Mouse (Mus musculus) lung, embryonic 16.5 days (tissue): ENCODE results near the gene Gm20449. TPM values are rescaled to one million over a fixed set of nuclear protein-coding genes. Genes with fewer than 3 reads are reported as not detected.
"Not testable (repeated sequence)": the region's sequence is repeated elsewhere in the genome, so short reads cannot be mapped to it uniquely, and the experiment has no call there.

ENCODE experiments used
- ATAC-seq: fragments of 200-750 bp; cut with Nextera tagmentation; 2 replicates; pipeline ENCODE4 v1.8.0; 2017; ENCODE audit warnings: low read depth, mild to moderate bottlenecking, moderate library complexity
- H3K27ac ChIP-seq: fragments of 300-500 bp; sonication (generic); 2 replicates; pipeline ENCODE4 v1.5.1; 2014; ENCODE audit warnings: mild to moderate bottlenecking, control low read depth, low read length
- H3K27me3 ChIP-seq: fragments of 300-500 bp; sonication (generic); 2 replicates; pipeline ENCODE4 v1.6.1; 2014; ENCODE audit warnings: low read depth, low read length, mixed read lengths; ENCODE audit not compliant: control insufficient read depth, insufficient read depth
- H3K36me3 ChIP-seq: fragments of 300-500 bp; sonication (generic); 2 replicates; pipeline ENCODE4 v1.6.1; 2014; ENCODE audit warnings: low read length; ENCODE audit not compliant: control insufficient read depth, insufficient read depth
- H3K4me1 ChIP-seq: fragments of 300-500 bp; sonication (generic); replicated peaks from 2 replicates; pipeline ENCODE4 v1.6.1; 2014; ENCODE audit warnings: low read length, mixed read lengths; ENCODE audit not compliant: control insufficient read depth, insufficient read depth
- H3K4me2 ChIP-seq: fragments of 300-500 bp; sonication (generic); 2 replicates; pipeline ENCODE4 v1.6.1; 2014; ENCODE audit warnings: low read depth, low read length, control low read depth
- H3K4me3 ChIP-seq: fragments of 300-500 bp; sonication (generic); 2 replicates; pipeline ENCODE4 v1.5.1; 2014; ENCODE audit warnings: mild to moderate bottlenecking, low read length, control low read depth
- H3K9ac ChIP-seq: fragments of 300-500 bp; sonication (generic); 2 replicates; pipeline ENCODE4 v1.6.1; 2014; ENCODE audit warnings: low read length, control low read depth
- H3K9me3 ChIP-seq: fragments of 300-500 bp; sonication (generic); 2 replicates; pipeline ENCODE4 v1.6.1; 2016; ENCODE audit warnings: low read length; ENCODE audit not compliant: control insufficient read depth
- whole genome bisulfite sequencing: fragments of 180-500 bp; shearing (Covaris S2); extraction: QIAGEN DNeasy Blood & Tissue Kit; methylation state at CpG from one replicate; pipeline ENCODE4 v1.1.7; 2014; 5-methylcytosine and 5-hydroxymethylcytosine counted together
- polyA plus RNA-seq: library from polyadenylated mRNA; unstranded; fragments of >200 nt; fragmentation: Nextera tagmentation; extraction: Ambion mirVana; gene quantifications from 2 replicates; pipeline ENCODE4 v1.2.1, GENCODE M21; 2015

Gene Gm20449
- 0.08 TPM in 2 replicates for polyA plus RNA-seq

DNA sequence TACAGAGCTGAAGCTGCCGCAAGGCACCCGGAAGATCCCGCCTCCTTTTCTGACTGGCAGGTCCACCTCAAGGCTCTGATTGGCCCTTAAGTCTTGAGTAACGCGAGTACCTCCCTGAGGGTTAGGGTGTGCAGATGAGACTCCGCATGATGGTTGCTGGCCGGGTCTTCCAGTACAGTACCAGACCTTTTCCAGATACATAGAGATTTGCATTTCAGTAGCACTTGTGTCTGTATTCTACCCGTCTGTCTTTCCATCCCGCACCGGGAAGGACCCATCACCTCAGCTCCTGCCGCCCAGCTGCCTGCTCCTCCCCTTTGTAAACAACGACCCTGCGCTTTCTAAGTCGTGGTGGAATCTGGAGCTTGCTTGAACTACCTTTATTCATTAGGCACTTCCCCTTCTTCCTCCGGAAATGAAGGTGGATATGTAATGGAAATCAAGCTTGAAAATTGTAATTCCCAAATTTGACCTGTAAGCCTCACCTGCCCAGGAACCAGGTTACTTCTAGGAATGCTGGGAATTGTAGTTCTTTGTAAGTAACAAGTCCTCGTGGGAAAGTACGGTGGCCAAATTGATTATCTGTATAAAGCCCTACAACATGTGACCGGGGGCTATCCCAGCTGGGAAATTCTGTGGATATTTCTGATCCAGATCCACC is at the start of gene Gm20449, which contains the start of gene AW146154:
Gene Gm20449, minus strand, starts transcription at position 29 of the 661 bp plus-strand sequence.
Gene AW146154, minus strand, starts transcription at position 502 of the 661 bp plus-strand sequence.
- ATAC-seq = peak; percentile 98
- under 1% methylated on average over 18 of the region's 18 CpGs for WGBS

DNA sequence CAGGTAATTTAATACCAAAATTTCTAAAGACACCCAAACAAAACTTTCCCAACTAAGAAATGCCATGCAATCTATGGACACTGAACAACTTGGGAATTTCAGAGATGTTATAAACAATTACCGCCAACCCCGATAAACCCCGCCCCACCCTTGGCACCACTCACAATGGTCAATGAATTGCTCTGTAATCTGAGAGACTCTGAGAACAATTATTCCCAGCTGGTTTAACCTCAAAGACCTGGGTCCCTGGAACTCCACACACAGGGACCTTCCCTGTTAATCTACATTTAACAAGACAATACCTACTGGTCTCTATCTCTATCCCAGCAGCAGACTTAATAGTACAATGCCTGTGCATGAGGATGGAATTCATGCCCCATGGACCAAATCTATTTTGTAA is 13.5 kb upstream of the Gm20449 start:
- WGBS = 90% methylated on average over 3 of the region's 3 CpGs
- ATAC-seq = no peak
- Histone ChIP-seq H3K4me1 (no peaks in the 10 kb centered on the region), H3K4me3 (no peak overlapping the region), H3K9ac (no peak overlapping the region), H3K27me3 (no peaks in the 10 kb centered on the region), H3K27ac (no peak overlapping the region), H3K36me3 (no peaks in the 10 kb centered on the region), H3K4me2 (no peak overlapping the region), H3K9me3 (peaks cover 3% of the 10 kb centered on the region; the same call in 1 of the 2 replicates)

More for the DNA sequence above, at the start of gene Gm20449, which contains the start of gene AW146154:
- peaks cover 7% of the 10 kb centered on the region; the same call in 1 of the 2 replicates for H3K9me3 ChIP-seq
- H3K4me3 ChIP-seq = peak within 1 kb of the TSS; percentile 61
- peaks cover 6% of the 10 kb centered on the region; the same call in 1 of the 2 replicates for H3K36me3 ChIP-seq
- H3K9ac ChIP-seq = peak within 1 kb of the TSS; percentile 74
- H3K4me2 ChIP-seq = peak within 1 kb of the TSS; percentile 93
- H3K27me3 ChIP-seq = no peaks in the 10 kb centered on the region
- no peaks in the 10 kb centered on the region for H3K4me1 ChIP-seq
- H3K27ac ChIP-seq = peak within 1 kb of the TSS; percentile 84

DNA sequence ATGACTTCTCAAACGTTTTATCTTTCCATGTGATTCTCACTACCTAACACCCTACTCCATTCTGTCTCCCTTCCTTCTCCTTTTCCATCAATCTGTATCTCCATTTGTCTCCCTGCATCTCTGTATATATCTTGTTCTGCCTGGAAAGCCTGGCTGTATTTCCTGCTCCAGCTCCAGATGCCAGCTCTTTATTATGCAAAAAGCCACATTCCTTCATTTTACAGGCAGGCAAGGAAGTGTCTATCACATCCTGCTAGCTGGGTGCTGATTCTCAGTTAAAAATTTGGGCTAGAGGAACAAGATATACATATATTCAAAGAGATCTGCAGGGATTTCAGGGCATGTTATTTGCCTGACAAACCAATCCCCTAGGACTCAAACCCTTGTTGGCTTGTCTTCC is 13.0 kb upstream of the Gm20449 start:
- Histone ChIP-seq H3K9me3 (peaks cover 3% of the 10 kb centered on the region; the same call in 1 of the 2 replicates), H3K4me2 (no peak overlapping the region), H3K4me1 (no peaks in the 10 kb centered on the region), H3K4me3 (no peak overlapping the region), H3K9ac (no peak overlapping the region), H3K36me3 (no peaks in the 10 kb centered on the region), H3K27me3 (no peaks in the 10 kb centered on the region), H3K27ac (no peak overlapping the region)
- 4% methylated on average over 1 of the region's 1 CpGs for WGBS
- ATAC-seq = no peak

DNA sequence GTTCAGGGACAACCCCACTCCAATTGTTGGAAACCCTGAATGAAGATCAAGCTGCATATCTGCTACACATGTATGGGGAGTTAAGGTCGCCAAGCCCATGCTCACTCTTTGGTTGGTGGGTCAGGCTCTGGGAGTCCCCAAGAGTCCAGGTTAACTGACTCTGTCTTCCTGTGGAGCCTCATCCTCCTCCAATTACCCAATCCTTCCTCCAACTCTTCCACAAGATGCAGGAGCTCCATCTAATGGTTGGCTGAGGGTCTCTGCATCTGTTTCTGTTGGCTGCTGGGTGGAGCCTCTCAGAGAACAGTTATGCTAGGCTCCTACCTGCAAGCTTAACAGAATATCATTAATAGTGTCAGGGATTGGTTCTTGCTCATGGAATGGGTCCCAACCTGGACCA is 3.2 kb upstream of the Gm20449 start:
- WGBS = 28% methylated on average over 1 of the region's 1 CpGs
- no peak for ATAC-seq
- no peaks in the 10 kb centered on the region for H3K36me3 ChIP-seq

DNA sequence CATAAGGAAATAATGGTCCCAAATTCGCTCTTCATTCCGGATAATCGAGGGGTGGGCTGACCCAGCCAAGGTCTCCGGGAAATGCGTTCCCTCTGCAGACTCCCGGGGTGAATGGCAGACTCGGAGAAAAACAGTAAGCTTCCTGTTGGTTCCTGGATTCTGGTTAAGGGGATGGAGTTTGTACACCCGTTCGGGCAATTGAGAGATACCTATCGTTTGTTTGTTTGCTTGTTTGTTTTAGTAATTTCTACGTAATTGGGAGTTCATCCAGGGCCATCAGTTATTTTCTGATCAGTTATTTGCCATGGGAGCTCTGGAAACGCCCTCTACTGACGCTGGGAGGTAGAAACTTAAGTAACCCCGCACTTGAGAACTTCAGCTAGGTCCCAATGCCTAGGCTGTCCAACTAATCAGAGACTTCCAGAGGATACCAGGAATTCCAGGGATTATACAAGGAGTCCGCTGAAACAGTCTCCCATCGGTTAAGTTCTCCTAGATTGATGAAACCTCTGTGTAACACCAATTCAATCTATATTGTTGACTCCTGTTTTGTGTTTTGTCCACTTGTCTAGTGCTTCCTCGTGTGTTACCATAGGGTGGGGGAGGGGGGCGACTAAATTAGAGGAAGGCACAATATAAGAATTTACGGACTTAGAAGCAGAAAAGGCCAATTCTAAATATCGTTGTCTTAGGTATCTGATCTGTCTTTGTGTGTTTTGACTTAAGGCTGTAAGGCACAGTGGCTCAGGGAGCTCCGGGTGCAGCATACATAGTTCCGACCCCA is 1.1 kb upstream of the Gm20449 start:
- H3K36me3 ChIP-seq = no peaks in the 10 kb centered on the region
- ATAC-seq = peak; percentile 53
- H3K27ac ChIP-seq = no peak overlapping the region
- WGBS = 17% methylated on average over 22 of the region's 22 CpGs
- peak overlapping the region; percentile 74 for H3K9ac ChIP-seq
- no peaks in the 10 kb centered on the region for H3K9me3 ChIP-seq
- H3K4me3 ChIP-seq = peak overlapping the region; percentile 61
- H3K27me3 ChIP-seq = no peaks in the 10 kb centered on the region
- peak overlapping the region; percentile 93 for H3K4me2 ChIP-seq
- H3K4me1 ChIP-seq = no peaks in the 10 kb centered on the region

More for the DNA sequence above, 3.2 kb upstream of the Gm20449 start:
- Histone ChIP-seq H3K27me3 (no peaks in the 10 kb centered on the region), H3K4me1 (no peaks in the 10 kb centered on the region), H3K4me3 (no peak overlapping the region), H3K9me3 (no peaks in the 10 kb centered on the region; the same call in 1 of the 2 replicates), H3K4me2 (no peak overlapping the region), H3K27ac (no peak overlapping the region), H3K9ac (no peak overlapping the region)

DNA sequence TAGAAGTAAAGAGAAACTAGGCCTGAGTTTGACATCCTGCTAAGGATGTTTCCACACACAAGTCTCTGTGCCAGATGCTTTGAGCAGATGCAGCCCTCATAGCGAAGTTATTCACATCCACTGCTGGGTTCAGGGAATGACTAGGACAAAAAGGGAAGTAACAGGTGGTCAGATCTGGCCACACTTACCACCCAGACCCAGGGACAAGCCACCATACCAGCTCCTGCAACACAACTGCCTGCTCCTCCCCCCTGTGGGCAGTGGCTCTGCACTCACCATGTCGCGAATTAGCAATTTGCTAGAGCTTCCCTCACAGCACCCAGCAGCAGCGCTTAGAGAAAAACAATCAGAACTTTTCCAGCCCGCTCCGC is 214 bp downstream of the Gm20449 start:
- Histone ChIP-seq H3K9ac (peak overlapping the region; percentile 74), H3K4me3 (peak overlapping the region; percentile 61), H3K27ac (peak overlapping the region; percentile 84), H3K4me2 (peak overlapping the region; percentile 93)
- peak; percentile 59; the same call in 1 of the 2 replicates for ATAC-seq
- H3K9me3 ChIP-seq, H3K36me3 ChIP-seq, H3K4me1 ChIP-seq, H3K27me3 ChIP-seq: not testable (repeated sequence)
- WGBS = 0% methylated on average over 6 of the region's 6 CpGs

DNA sequence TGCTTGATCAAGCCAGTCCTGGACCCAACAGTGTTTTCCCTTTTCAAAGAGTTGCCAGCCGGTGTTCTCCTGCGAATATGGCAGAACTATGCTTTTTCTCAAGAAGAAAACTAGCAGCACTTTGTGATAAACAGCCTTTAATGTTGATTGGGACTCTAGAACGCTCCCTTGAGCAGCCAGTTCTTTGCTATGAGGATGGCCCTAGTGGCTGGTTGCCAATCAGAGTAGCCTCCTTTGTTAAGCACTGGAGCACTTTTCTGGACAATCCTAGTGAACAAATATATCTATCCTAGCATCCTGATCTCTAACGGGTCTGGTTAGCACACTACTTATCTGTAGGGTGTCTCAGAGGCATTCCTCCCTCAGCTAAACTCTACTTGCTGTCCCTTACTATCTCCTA is 753 bp downstream of the Gm20449 start:
- H3K4me1 ChIP-seq, H3K27ac ChIP-seq, H3K9me3 ChIP-seq, ATAC-seq, H3K9ac ChIP-seq, H3K27me3 ChIP-seq, H3K36me3 ChIP-seq: not testable (repeated sequence)
- peak overlapping the region; percentile 61 for H3K4me3 ChIP-seq
- H3K4me2 ChIP-seq = peak overlapping the region; percentile 93
- WGBS = 72% methylated on average over 3 of the region's 4 CpGs

DNA sequence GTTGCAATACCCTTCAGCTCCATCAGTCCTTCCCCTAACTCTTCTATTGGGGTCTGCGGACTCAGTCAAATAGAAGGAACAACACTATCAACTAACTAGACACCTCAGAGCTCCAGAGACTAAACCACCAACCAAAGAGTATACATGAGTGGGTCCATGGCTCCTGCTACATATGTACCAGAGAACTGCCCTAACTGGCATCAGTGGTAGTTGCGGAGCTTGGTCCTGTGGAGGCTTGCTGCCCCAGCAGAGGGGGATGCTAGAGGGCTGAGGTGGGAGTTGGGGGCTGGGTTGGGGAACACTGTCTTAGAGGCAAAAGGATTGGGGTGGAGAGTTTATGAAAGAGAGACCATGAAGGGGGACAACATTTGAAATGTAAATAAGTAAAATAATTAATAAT is 1.3 kb downstream of the Gm20449 start:
- H3K27ac ChIP-seq = no peak overlapping the region
- no peak for ATAC-seq
- H3K9ac ChIP-seq = no peak overlapping the region
- H3K4me1 ChIP-seq = no peaks in the 10 kb centered on the region
- H3K4me2 ChIP-seq = no peak overlapping the region
- peaks cover 9% of the 10 kb centered on the region; the same call in 1 of the 2 replicates for H3K9me3 ChIP-seq
- no peak overlapping the region for H3K4me3 ChIP-seq
- H3K36me3 ChIP-seq = peaks cover 6% of the 10 kb centered on the region; the same call in 1 of the 2 replicates
- WGBS = 98% methylated on average over 2 of the region's 2 CpGs
- no peaks in the 10 kb centered on the region for H3K27me3 ChIP-seq

DNA sequence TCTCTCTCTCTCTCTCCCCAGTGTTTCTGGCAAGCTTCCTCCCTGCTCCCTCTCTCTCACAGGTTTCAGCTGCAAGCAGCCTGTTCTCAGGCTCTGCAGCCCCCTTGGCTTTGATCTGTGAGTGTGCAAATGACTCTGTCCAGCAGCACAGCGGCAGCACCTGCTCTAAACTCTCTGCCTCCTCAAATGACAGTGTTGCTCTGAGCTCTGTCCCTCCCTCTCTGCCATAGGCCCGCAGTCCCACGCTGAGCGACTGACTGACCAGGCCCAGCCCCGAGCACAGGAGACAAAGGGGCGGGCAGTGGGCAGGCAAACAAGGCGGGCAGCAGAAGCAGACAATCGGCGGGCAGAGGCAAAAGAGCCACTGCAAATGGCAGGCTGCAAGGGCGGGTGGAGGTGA is 47.4 kb downstream of the Gm20449 start:
- H3K9me3 ChIP-seq = no peaks in the 10 kb centered on the region
- H3K36me3 ChIP-seq = no peaks in the 10 kb centered on the region
- WGBS = 9% methylated on average over 10 of the region's 10 CpGs
- H3K9ac ChIP-seq = no peak overlapping the region
- no peaks in the 10 kb centered on the region for H3K27me3 ChIP-seq
- H3K4me3 ChIP-seq = no peak overlapping the region
- no peak overlapping the region for H3K4me2 ChIP-seq
- H3K4me1 ChIP-seq = no peaks in the 10 kb centered on the region
- no peak for ATAC-seq
- H3K27ac ChIP-seq = no peak overlapping the region
